Mouse (Mus musculus) c-Kit-negative CD71-positive TER-119-positive erythroid progenitor cells, embryonic 14.5 days (primary cell): ENCODE measurements around the gene Cmtm4.

Source experiments
- DNase-seq: peaks from one replicate; pipeline ENCODE4 v3.0.0-alpha.2; 2013; ENCODE audit warnings: low read depth, low spot score

The Cmtm4 gene

GRCm38 (mm10) chr8:104411468-104411867, 15.9 kb upstream of the Cmtm4 start:
- DNase-seq = no peak

- DNase-seq = no peak
Measured at GRCm38 (mm10) chr8:104410628-104411273, 15.1 kb upstream of the Cmtm4 start.

- DNase-seq = no peak
Measured at GRCm38 (mm10) chr8:104408328-104409110, 12.9 kb upstream of the Cmtm4 start.

DNA sequence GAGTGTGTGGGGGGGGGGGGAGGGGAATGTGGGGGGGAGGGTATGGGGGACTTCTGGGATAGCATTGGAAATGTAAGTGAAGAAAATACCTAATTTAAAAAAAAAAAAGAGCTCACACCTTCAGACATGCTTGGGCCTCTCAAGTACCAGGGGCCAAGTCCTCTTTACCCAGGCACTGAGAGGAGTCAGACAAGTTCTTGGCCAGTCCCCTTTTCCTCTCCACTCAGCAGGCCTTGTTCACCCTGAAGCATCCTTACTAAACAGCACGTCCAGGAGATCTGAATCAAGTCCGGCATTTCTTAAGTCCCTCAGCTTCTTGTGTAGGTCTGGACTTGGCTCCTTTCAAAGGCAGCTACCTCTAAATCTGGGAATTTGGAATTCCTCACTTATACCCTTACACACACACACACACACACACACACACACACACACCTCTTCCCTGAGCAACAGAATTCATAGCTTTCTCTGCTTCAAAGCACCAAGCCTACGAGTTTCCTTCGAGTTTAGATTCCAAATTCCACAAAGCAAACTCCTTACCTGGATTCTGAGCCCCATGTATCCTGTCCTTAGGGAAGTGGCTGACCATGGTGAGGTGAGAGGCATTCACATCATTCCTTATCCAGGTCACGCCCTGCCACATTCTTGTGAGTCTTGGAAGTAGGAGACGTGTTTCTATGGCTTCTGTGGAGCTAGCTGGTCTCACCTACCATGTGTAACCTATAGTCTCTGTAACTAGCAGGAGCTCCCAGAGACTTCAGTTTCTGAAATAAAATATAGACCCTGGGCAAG, 10.9 kb upstream of the Cmtm4 start:
- DNase-seq = no peak

GRCm38 (mm10) chr8:104405430-104406187, 10.0 kb upstream of the Cmtm4 start:
- DNase-seq = no peak

- no peak for DNase-seq
Measured at GRCm38 (mm10) chr8:104403596-104403995, 8.0 kb upstream of the Cmtm4 start.

- no peak for DNase-seq
Measured at GRCm38 (mm10) chr8:104394801-104395702, 555 bp downstream of the Cmtm4 start.

DNA sequence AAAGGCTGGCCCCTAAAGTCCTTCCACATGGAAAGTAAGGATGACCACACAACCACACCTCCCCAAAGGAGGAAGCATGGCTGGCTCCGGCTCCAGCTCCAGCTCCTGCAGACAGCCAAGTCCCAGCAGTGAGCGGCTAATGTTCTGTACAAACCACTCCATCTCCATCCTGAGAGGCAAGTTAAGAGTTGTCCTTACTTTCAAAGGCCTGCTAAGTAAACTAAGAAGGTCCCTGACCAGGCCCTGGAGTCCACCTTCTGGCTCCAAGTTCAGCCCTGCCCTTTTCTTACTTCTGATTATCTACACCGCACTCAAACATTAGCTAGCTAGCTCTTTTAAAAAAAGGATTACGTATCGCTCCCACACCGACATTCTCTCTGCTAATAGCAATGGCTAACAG, 1.8 kb downstream of the Cmtm4 start:
- no peak for DNase-seq

DNA sequence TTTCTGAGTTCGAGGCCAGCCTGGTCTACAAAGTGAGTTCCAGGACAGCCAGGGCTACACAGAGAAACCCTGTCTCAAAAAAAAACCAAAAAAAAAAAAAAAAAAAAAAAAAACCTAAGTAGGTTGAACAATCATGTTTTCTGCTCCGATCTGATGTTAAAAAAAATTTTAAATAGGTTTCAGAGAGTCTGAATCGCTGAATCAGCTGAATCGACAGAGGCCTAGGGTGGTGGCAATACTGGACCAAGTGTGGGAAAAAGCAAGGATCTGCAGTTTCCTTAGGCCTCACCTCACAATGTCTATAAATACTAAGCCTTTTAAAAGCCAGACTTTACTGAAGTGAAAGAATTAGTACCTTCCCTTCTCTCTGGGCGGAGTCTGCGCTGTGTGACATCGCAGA, 2.5 kb downstream of the Cmtm4 start:
- DNase-seq = no peak

- DNase-seq = no peak
Measured at GRCm38 (mm10) chr8:104390245-104390644, 5.4 kb downstream of the Cmtm4 start.

DNA sequence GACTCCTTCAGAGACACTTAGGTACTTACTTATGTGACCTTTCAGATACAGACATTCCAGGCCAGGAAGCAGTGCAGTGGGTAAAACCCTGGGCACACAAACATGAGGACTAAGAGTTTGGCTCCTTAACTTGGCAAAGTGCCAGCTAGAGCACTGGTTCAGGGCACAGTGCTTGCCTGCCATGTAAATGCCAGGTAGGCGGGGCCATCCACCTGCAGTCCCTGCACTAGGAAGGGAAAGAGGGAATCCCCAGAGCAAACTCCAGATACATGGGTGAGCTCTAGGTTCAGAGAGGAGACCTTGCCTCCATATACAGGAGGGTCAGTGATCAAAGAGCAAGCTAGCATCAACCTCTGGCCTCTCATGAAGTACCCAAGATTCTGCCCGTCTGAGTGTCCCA, 7.6 kb downstream of the Cmtm4 start:
- no peak for DNase-seq

DNA sequence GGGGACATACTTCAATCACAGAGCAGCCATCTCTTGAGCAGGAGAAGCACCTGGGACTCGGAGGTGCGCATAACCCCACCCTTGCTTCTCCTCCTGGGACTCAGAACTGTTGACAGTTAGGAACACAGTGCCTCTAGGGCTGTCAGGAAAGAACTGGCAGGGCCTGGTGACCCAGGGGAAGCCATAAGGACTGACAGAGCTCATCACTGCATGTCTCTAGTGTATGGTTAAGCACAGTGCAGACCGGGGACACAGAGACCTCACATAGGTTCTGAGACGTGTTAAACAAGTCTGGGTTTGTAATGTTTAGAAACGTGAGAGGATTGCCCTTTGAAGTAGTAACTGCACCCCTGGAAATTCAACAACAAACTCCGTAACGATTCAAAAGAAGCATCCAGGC, 8.1 kb downstream of the Cmtm4 start:
- no peak for DNase-seq

- DNase-seq = no peak
Measured at GRCm38 (mm10) chr8:104386693-104387092, 8.9 kb downstream of the Cmtm4 start.

GRCm38 (mm10) chr8:104383977-104384376, 11.6 kb downstream of the Cmtm4 start:
- no peak for DNase-seq

DNA sequence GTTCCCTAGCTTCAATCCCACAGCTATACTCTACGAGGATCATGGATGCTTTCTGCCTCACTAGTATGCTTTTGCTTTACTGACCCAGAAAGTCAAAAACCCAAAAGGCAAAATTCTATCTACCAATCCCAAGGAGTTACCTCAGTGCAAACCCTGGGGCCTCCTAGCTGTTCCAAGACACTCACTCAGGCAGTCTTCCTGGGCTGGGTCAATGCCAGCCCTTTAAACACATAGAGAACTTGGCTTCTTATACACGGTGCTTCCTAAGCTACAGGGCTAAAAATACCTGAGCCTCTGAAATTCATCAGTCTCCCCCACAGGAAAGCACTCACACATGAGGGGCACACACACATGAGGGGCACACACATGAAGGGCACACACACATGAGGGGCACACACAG, 12.3 kb downstream of the Cmtm4 start:
- DNase-seq = no peak

DNA sequence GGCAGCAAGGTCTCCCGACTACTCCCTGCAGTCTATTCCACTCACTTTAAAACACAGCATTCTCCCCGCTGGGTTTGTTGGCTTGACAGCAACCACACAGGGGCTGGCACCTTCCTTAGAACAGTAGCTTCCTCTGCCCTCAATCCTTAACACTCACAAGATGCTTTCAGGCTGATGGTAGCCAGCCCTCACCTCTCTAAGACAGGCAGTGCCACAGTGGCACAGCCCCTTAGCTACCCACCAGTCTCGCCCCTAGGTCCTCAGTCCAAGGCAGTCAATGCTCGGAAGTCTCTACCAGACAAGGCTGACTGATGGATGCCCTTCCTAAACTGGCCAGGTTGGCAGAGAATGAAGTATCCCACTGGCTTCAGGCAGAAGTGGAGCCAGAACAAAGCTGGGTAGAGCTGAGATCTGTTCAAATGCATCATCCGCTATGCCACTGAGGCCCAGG, 14.6 kb downstream of the Cmtm4 start:
- DNase-seq = no peak

DNA sequence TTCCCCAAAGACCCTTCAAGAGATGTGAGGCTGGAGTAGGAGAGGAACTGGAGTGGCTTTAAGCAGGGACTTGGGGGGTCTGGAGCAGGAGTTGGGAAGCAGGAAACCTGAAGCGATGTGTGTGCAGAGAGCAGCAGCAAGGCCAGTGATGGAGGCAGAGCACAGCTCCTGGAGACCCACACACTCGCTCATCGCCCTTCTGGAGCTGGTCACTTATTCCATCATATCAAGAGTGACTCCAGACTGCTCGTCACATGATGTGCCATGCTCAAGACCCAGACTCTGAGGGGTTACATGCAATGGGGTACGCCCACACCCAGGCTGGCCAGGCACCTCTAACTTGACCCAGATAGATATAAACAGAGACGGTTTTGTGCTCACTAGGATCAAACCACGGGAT, 15.3 kb downstream of the Cmtm4 start:
- DNase-seq = no peak

GRCm38 (mm10) chr8:104379301-104379836, 16.2 kb downstream of the Cmtm4 start:
- DNase-seq = no peak

- DNase-seq = no peak
Measured at GRCm38 (mm10) chr8:104376669-104377068, 18.9 kb downstream of the Cmtm4 start.

DNA sequence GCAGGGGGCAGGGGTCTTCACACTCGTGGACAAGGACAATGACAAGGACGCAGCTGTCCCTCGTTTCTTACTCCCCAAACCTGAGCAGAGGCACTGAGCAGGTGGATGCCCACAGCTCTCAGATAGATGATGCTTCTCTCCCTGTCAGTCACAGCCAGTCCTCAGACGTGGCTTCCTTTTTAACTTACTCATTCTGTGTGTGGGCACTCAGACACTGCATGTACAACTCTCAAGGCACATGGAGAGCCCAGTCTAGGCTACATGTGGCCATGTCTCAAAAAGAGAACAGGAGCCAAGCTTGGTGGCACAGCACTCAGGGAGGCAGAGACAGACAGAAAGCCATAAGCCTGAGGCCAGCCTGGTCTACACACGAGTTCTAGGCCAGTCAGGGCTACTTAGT, 19.6 kb downstream of the Cmtm4 start:
- DNase-seq = no peak
